Mouse (Mus musculus) forebrain, embryonic 14.5 days (tissue): ENCODE measurements around the gene Ptpra. TPM values are rescaled to one million over a fixed set of nuclear protein-coding genes. Genes with fewer than 3 reads are reported as not detected.

ENCODE experiments used
- ATAC-seq: fragments of 200-750 bp; cut with Nextera tagmentation; 2 replicates; pipeline ENCODE4 v1.8.0; 2017; ENCODE audit warnings: mild to moderate bottlenecking, moderate library complexity
- DNase-seq: peaks from one replicate; pipeline ENCODE4 v3.0.0-alpha.2; 2015; ENCODE audit warnings: low spot score
- H3K27ac ChIP-seq: fragments of 300-500 bp; sonication (generic); 2 replicates; pipeline ENCODE4 v1.5.1; 2014; ENCODE audit warnings: low read depth, mild to moderate bottlenecking, control low read depth, low read length, moderate library complexity
- H3K27me3 ChIP-seq: fragments of 300-500 bp; sonication (generic); replicated peaks from 2 replicates; pipeline ENCODE4 v1.6.1; 2014; ENCODE audit warnings: low read length, control low read depth, mixed read lengths; ENCODE audit not compliant: control insufficient read depth, insufficient read depth
- H3K36me3 ChIP-seq: fragments of 300-500 bp; sonication (generic); 2 replicates; pipeline ENCODE4 v1.6.1; 2014; ENCODE audit warnings: low read length, control low read depth; ENCODE audit not compliant: control insufficient read depth, insufficient read depth
- H3K4me1 ChIP-seq: fragments of 300-500 bp; sonication (generic); 2 replicates; pipeline ENCODE4 v1.6.1; 2014; ENCODE audit warnings: antibody characterized with exemption, low read length, control low read depth; ENCODE audit not compliant: control insufficient read depth, insufficient read depth
- H3K4me2 ChIP-seq: fragments of 300-500 bp; sonication (generic); 2 replicates; pipeline ENCODE4 v1.6.1; 2014; ENCODE audit warnings: mild to moderate bottlenecking, control low read depth, low read length
- H3K4me3 ChIP-seq: fragments of 300-500 bp; sonication (generic); 2 replicates; pipeline ENCODE4 v1.5.1; 2014; ENCODE audit warnings: low read depth, low read length, control low read depth
- H3K9ac ChIP-seq: fragments of 300-500 bp; sonication (generic); 2 replicates; pipeline ENCODE4 v1.6.1; 2014; ENCODE audit warnings: mild to moderate bottlenecking, low read length, control low read depth, moderate library complexity
- H3K9me3 ChIP-seq: fragments of 300-500 bp; sonication (generic); replicated peaks from 2 replicates; pipeline ENCODE4 v1.6.1; 2016; ENCODE audit warnings: low read length, control low read depth, mixed read lengths; ENCODE audit not compliant: control insufficient read depth
- WGBS: fragments of 180-500 bp; shearing (Covaris S2); extraction: QIAGEN DNeasy Blood & Tissue Kit; methylation state at CpG from one replicate; pipeline ENCODE4 v1.1.7; 2014; 5-methylcytosine and 5-hydroxymethylcytosine counted together
- microRNA-seq: library from miRNA; unstranded; fragments of <30 nt; microRNA quantifications from one replicate; pipeline ENCODE4, GENCODE M21; 2016
- polyA plus RNA-seq: library from polyadenylated mRNA; unstranded; fragments of >200 nt; fragmentation: Nextera tagmentation; extraction: Ambion mirVana; gene quantifications from 2 replicates; pipeline ENCODE4 v1.2.1, GENCODE M21; 2014

The Ptpra gene
- polyA plus RNA-seq, 1 experiment from 2014 or later: 130 TPM

GRCm38 (mm10) chr2:130597601-130598010, 147.5 kb downstream of the Ptpra start:
- Histone ChIP-seq H3K36me3 (peaks cover 71% of the 10 kb centered on the region), H3K27ac (no peak overlapping the region), H3K9ac (no peak overlapping the region), H3K4me3 (no peak overlapping the region), H3K27me3 (no peaks in the 10 kb centered on the region), H3K4me2 (no peak overlapping the region), H3K9me3 (no peaks in the 10 kb centered on the region), H3K4me1 (no peaks in the 10 kb centered on the region)
- ATAC-seq: no peak
- peak; percentile 73 for DNase-seq
- WGBS: 14% methylated on average over 1 of the region's 1 CpGs

- 77% methylated on average over 3 of the region's 3 CpGs for WGBS
- no peaks in the 10 kb centered on the region for H3K27me3 ChIP-seq
- H3K36me3 ChIP-seq: peaks cover 76% of the 10 kb centered on the region
Observed at GRCm38 (mm10) chr2:130598399-130598798, 148.3 kb downstream of the Ptpra start.

GRCm38 (mm10) chr2:130602195-130602594, 152.1 kb downstream of the Ptpra start:
- Histone ChIP-seq H3K4me2 (no peak overlapping the region), H3K4me1 (no peaks in the 10 kb centered on the region), H3K27me3 (no peaks in the 10 kb centered on the region), H3K27ac (no peak overlapping the region), H3K9me3 (no peaks in the 10 kb centered on the region), H3K4me3 (no peak overlapping the region), H3K9ac (no peak overlapping the region), H3K36me3 (peaks cover 62% of the 10 kb centered on the region)
- WGBS: 90% methylated on average over 4 of the region's 4 CpGs
- no peak for DNase-seq
- no peak for ATAC-seq

More at GRCm38 (mm10) chr2:130598399-130598798, 148.3 kb downstream of the Ptpra start:
- Histone ChIP-seq H3K9ac (no peak overlapping the region), H3K4me1 (no peaks in the 10 kb centered on the region), H3K4me3 (no peak overlapping the region), H3K9me3 (no peaks in the 10 kb centered on the region), H3K4me2 (no peak overlapping the region), H3K27ac (no peak overlapping the region)
- ATAC-seq: no peak
- DNase-seq: no peak

Small RNA genes lying within 50 kb of the gene (microRNA-seq; reads per million reads assigned to microRNA genes)
- not detected for gene Gm23876

Other genes with a start within 250 kb of the Ptpra start
- gene Nop56, start 175.8 kb upstream of the Ptpra start, polyA plus RNA-seq: 264 and 265 TPM in 2 replicates
- 178 and 184 TPM in 2 replicates for gene Idh3b, start 165.7 kb upstream of the Ptpra start, polyA plus RNA-seq
- 2.1 and 2.4 TPM in 2 replicates for gene Ebf4, start 155.1 kb upstream of the Ptpra start, polyA plus RNA-seq
- gene Cpxm1, start 52.7 kb upstream of the Ptpra start, polyA plus RNA-seq: 10.1 and 10.9 TPM in 2 replicates
- not detected in 2 replicates for gene Gm28372, start 45.0 kb upstream of the Ptpra start, polyA plus RNA-seq
- not detected in 2 replicates for gene 1700020A23Rik, start 45.0 kb upstream of the Ptpra start, polyA plus RNA-seq
- not detected in 2 replicates for gene Tmem239, start 43.8 kb upstream of the Ptpra start, polyA plus RNA-seq
- gene Vps16, start 25.9 kb upstream of the Ptpra start, polyA plus RNA-seq: 92.2 and 99.3 TPM in 2 replicates
- gene Pced1a, start 25.6 kb upstream of the Ptpra start, polyA plus RNA-seq: 8.9 and 12.0 TPM in 2 replicates
- 94.7 and 98.1 TPM in 2 replicates for gene Mrps26, start 113.5 kb downstream of the Ptpra start, polyA plus RNA-seq
- gene Oxt, start 125.9 kb downstream of the Ptpra start, polyA plus RNA-seq: 0.66 TPM in 1 of 2 replicates, not detected in the other
- 17.7 and 27.0 TPM in 2 replicates for gene Avp, start 132.3 kb downstream of the Ptpra start, polyA plus RNA-seq
- 14.0 and 15.9 TPM in 2 replicates for gene Fastkd5, start 179.7 kb downstream of the Ptpra start, polyA plus RNA-seq
- gene Ubox5, start 179.8 kb downstream of the Ptpra start, polyA plus RNA-seq: 13.0 and 14.9 TPM in 2 replicates
- 1.6 and 2.5 TPM in 2 replicates for gene Lzts3, start 192.5 kb downstream of the Ptpra start, polyA plus RNA-seq
- gene Ddrgk1, start 214.4 kb downstream of the Ptpra start, polyA plus RNA-seq: 49.8 and 55.9 TPM in 2 replicates
- 125 and 131 TPM in 2 replicates for gene Itpa, start 217.3 kb downstream of the Ptpra start, polyA plus RNA-seq
- gene Slc4a11, start 247.2 kb downstream of the Ptpra start, polyA plus RNA-seq: 0.52 and 0.64 TPM in 2 replicates